Mouse (Mus musculus): ENCODE measurements around the gene Cog5. TPM values are rescaled to one million over a fixed set of nuclear protein-coding genes. Genes with fewer than 3 reads are reported as not detected.
A peak's percentile ranks its signal among the peaks of the same experiment; 100 is the strongest.
"Not testable (repeated sequence)": the region's sequence is repeated elsewhere in the genome, so short reads cannot be mapped to it uniquely, and the experiment has no call there.

Gene Cog5
- polyA plus RNA-seq (2015; fragmentation: Nextera tagmentation; extraction: Ambion mirVana): 20.7 and 26.4 TPM in 2 replicates

DNA sequence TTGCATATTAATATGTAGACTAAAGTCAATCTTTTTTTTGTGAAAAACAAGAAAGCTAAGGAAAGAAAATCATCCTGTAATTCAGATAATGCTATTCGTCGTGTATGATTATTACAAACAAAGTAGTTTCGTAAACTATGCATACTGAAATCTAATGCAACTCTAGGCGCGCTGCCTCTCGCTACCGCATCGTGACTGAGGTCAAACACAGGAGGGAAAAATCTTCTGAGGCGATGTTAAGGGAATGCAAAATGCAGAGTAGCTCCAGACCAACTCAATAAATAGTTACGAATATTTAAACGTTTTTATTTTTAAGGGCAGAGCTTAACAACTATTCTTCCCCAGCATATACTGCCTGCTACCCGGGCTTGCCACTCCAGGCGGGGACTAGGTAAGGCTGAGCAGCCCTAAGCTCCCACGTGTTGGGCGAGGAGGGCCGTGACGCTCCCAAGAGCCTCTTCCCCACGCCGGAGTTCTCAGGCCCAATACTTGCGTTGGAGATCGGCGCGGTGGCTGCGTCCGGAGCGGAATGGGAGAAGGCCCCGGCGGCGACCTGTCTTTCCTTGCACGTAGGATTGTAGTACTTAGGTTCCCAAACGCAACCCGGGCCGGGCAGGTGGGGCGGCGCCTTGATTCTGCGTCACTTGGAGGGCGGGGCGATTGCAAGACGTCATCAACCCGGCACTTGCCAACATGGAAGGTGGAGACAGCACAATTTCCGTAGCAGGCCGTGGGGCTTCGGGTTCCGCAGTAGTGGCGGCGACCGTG lies at the start of gene Cog5, which contains the start of gene Dus4l:
Cog5 (plus strand) TSS at position 673 of the 768 bp plus-strand sequence.
Dus4l (minus strand) TSS at position 630 of the 768 bp plus-strand sequence.
- Histone ChIP-seq H3K9ac (ENCODE audit: low read depth, low read length) (peak within 1 kb of the TSS; percentile 87), H3K27ac (ENCODE audit: low read depth, low read length) (peak within 1 kb of the TSS; percentile 89), H3K4me2 (ENCODE audit: low read length) (peak within 1 kb of the TSS; percentile 80), H3K27me3 (replicated peaks; ENCODE audit: control insufficient read depth, insufficient read depth, low read length) (no peaks in the 10 kb centered on the region), H3K9me3 (ENCODE audit: control insufficient read depth, low read length) (no peaks in the 10 kb centered on the region), H3K36me3 (ENCODE audit: control insufficient read depth, insufficient read depth, low read length) (no peaks in the 10 kb centered on the region), H3K4me1 (ENCODE audit: control insufficient read depth, insufficient read depth, low read depth, low read length) (peaks cover 4% of the 10 kb centered on the region), H3K4me3 (ENCODE audit: low read length) (peak within 1 kb of the TSS; percentile 95)
- peak; percentile 99 for ATAC-seq
- under 1% methylated on average over 47 of the region's 47 CpGs for WGBS

DNA sequence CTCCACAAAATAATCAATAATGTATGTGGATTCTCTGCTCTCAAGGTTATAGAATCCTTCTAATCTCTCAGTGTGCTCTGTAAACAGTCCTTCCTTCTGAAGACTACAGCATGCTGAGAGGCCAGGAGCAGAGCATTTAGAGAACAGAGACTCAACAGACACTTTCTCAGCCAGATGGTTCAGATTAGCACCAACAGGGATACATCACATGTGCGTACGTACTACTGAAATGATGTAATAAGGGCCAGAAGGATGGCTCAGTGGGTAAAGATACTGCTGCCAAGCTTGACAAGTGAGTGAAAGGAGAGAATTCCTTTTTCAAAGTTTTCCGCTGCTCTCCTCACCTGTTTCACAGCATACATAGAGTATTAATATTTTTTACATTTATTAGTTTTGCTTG lies 49.8 kb upstream of the Cog5 start:
- no peaks in the 10 kb centered on the region for H3K9me3 ChIP-seq (ENCODE audit: control insufficient read depth, low read length)
- H3K36me3 ChIP-seq (ENCODE audit: control insufficient read depth, insufficient read depth, low read length): no peaks in the 10 kb centered on the region
- no peak for ATAC-seq
- WGBS: 83% methylated on average over 3 of the region's 3 CpGs
- no peak overlapping the region for H3K27ac ChIP-seq (ENCODE audit: low read depth, low read length)
- no peak overlapping the region for H3K4me2 ChIP-seq (ENCODE audit: low read length)
- H3K4me3 ChIP-seq (ENCODE audit: low read length): no peak overlapping the region
- no peaks in the 10 kb centered on the region for H3K27me3 ChIP-seq (replicated peaks; ENCODE audit: control insufficient read depth, insufficient read depth, low read length)
- H3K4me1 ChIP-seq (ENCODE audit: control insufficient read depth, insufficient read depth, low read depth, low read length): no peaks in the 10 kb centered on the region
- H3K9ac ChIP-seq (ENCODE audit: low read depth, low read length): no peak overlapping the region

DNA sequence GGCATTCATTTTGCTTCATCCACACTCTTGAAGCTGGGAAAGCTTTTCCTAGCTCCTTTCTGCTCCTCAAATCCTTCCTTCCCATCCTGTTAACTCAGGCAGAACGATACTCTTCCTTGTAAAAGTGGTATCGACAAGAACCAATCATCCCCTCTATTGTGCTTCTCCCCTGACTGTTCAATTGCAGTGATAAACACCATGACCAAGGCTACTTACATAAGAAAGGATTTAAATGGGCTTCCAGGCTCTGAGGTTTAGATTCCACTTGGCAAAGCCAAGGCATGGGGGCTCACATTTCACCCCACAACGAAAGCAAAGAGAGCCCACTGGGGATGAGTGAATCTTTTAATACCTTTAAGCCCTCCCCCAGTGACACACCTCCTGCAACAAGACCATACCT lies 46.5 kb upstream of the Cog5 start:
- H3K4me3 ChIP-seq (ENCODE audit: low read length): no peak overlapping the region
- 18% methylated on average over 3 of the region's 3 CpGs for WGBS
- H3K9ac ChIP-seq (ENCODE audit: low read depth, low read length): no peak overlapping the region
- H3K27ac ChIP-seq (ENCODE audit: low read depth, low read length): no peak overlapping the region
- no peaks in the 10 kb centered on the region for H3K27me3 ChIP-seq (replicated peaks; ENCODE audit: control insufficient read depth, insufficient read depth, low read length)
- no peaks in the 10 kb centered on the region for H3K36me3 ChIP-seq (ENCODE audit: control insufficient read depth, insufficient read depth, low read length)
- no peak overlapping the region for H3K4me2 ChIP-seq (ENCODE audit: low read length)
- H3K4me1 ChIP-seq (ENCODE audit: control insufficient read depth, insufficient read depth, low read depth, low read length): no peaks in the 10 kb centered on the region
- ATAC-seq: no peak
- H3K9me3 ChIP-seq (ENCODE audit: control insufficient read depth, low read length): no peaks in the 10 kb centered on the region

DNA sequence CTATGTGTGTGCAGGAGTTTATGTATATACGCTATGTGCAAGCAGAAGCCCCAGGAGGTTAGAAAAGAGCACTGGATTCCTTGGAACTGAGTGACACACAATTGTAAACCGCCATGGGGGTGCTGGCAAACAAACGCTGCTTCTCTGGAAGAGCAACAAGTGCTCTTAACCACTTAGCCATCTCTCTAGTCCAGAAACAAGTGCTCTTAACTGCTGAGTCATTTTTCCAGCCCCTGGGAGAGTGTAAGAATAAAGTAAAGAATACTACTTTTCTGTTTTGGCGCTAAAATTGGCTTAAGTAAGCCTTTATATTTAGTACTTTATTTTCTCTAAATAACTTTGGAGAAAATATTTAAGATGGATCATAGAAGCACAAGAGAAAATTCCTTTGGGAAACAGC lies 41.3 kb upstream of the Cog5 start:
- no peak overlapping the region for H3K4me2 ChIP-seq (ENCODE audit: low read length)
- H3K27me3 ChIP-seq (replicated peaks; ENCODE audit: control insufficient read depth, insufficient read depth, low read length): no peaks in the 10 kb centered on the region
- H3K4me3 ChIP-seq (ENCODE audit: low read length): no peak overlapping the region
- H3K36me3 ChIP-seq (ENCODE audit: control insufficient read depth, insufficient read depth, low read length): 0 out of 2 replicates have a peak, but pooled peaks cover 2% of the 10 kb centered on the region
- H3K9ac ChIP-seq (ENCODE audit: low read depth, low read length): no peak overlapping the region
- no peak for ATAC-seq
- no peak overlapping the region for H3K27ac ChIP-seq (ENCODE audit: low read depth, low read length)
- WGBS: 45% methylated on average over 4 of the region's 4 CpGs
- H3K9me3 ChIP-seq (ENCODE audit: control insufficient read depth, low read length): peaks cover 2% of the 10 kb centered on the region; the same call in 1 of the 2 replicates
- no peaks in the 10 kb centered on the region for H3K4me1 ChIP-seq (ENCODE audit: control insufficient read depth, insufficient read depth, low read depth, low read length)

DNA sequence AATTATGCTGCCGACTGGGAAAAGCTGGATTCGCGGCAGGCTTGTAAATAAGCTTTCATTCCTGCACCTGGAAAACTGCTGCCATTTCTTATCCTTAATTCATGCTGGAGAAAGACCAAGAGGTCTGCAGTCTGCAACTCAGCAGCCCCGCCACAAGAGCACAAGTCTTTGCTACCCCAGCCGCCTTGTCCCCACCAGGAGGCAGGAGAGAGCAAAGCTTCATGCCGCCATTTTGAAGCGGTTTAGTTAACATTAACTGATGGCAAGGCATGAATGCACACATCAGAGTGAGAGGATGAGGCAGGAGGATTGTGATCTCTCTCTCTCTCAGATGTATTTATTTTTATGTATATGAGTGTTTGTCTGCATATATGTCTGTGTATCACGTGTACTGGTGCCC lies 34.6 kb upstream of the Cog5 start:
- no peak overlapping the region for H3K4me3 ChIP-seq (ENCODE audit: low read length)
- no peak overlapping the region for H3K9ac ChIP-seq (ENCODE audit: low read depth, low read length)
- no peak overlapping the region for H3K27ac ChIP-seq (ENCODE audit: low read depth, low read length)
- WGBS: 81% methylated on average over 8 of the region's 8 CpGs
- no peaks in the 10 kb centered on the region for H3K27me3 ChIP-seq (replicated peaks; ENCODE audit: control insufficient read depth, insufficient read depth, low read length)
- ATAC-seq: no peak
- no peaks in the 10 kb centered on the region for H3K4me1 ChIP-seq (ENCODE audit: control insufficient read depth, insufficient read depth, low read depth, low read length)
- 0 out of 2 replicates have a peak, but pooled peaks cover 2% of the 10 kb centered on the region for H3K36me3 ChIP-seq (ENCODE audit: control insufficient read depth, insufficient read depth, low read length)
- H3K4me2 ChIP-seq (ENCODE audit: low read length): no peak overlapping the region
- peaks cover 2% of the 10 kb centered on the region; the same call in 1 of the 2 replicates for H3K9me3 ChIP-seq (ENCODE audit: control insufficient read depth, low read length)

DNA sequence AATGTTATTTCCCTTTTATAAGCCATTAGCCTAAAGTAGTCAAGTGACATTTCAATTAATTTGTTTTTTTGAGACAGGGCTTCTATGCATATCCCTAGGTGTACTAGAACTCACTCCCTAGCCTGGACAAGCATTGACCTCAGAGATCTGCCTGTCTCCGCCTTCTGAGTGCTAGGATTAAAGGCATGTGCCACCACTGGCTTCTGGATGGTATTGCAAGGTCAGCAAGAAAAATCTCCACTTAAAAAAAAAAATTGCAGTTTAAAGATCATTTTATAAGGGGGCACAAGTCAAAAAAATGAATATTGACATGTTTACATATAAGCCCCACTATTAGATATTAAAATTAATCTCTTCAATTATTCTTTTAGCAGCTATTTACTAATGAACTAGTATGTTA lies 29.7 kb upstream of the Cog5 start:
- Histone ChIP-seq H3K27me3 (replicated peaks; ENCODE audit: control insufficient read depth, insufficient read depth, low read length) (no peaks in the 10 kb centered on the region), H3K4me1 (ENCODE audit: control insufficient read depth, insufficient read depth, low read depth, low read length) (no peaks in the 10 kb centered on the region), H3K4me3 (ENCODE audit: low read length) (no peak overlapping the region), H3K27ac (ENCODE audit: low read depth, low read length) (no peak overlapping the region), H3K4me2 (ENCODE audit: low read length) (no peak overlapping the region), H3K36me3 (ENCODE audit: control insufficient read depth, insufficient read depth, low read length) (0 out of 2 replicates have a peak, but pooled peaks cover 3% of the 10 kb centered on the region), H3K9ac (ENCODE audit: low read depth, low read length) (no peak overlapping the region), H3K9me3 (ENCODE audit: control insufficient read depth, low read length) (no peaks in the 10 kb centered on the region)
- no peak for ATAC-seq
- 100% methylated on average over 1 of the region's 1 CpGs for WGBS

DNA sequence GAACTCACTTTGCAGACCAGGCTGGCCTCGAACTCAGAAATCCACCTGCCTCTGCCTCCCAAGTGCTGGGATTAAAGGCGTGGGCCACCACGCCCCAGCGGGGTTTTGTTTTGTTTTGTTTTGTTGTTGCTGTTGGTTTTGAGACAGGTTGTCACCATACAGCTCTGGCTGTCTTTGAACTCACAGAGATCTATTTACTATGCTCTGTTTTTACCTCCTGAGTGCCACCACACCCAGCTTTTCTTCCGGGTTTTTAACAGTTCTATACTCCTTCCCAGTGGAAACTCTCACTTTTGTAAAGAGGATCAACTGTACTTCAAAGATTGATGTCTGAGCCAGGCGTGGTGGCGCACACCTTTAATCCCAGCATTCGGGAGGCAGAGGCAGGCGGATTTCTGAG lies 26.3 kb upstream of the Cog5 start:
- not testable (repeated sequence) for H3K9me3 ChIP-seq (ENCODE audit: control insufficient read depth, low read length); H3K4me3 ChIP-seq (ENCODE audit: low read length); H3K9ac ChIP-seq (ENCODE audit: low read depth, low read length); H3K4me2 ChIP-seq (ENCODE audit: low read length); H3K36me3 ChIP-seq (ENCODE audit: control insufficient read depth, insufficient read depth, low read length); H3K4me1 ChIP-seq (ENCODE audit: control insufficient read depth, insufficient read depth, low read depth, low read length); H3K27ac ChIP-seq (ENCODE audit: low read depth, low read length); H3K27me3 ChIP-seq (replicated peaks; ENCODE audit: control insufficient read depth, insufficient read depth, low read length); ATAC-seq
- 94% methylated on average over 9 of the region's 9 CpGs for WGBS

DNA sequence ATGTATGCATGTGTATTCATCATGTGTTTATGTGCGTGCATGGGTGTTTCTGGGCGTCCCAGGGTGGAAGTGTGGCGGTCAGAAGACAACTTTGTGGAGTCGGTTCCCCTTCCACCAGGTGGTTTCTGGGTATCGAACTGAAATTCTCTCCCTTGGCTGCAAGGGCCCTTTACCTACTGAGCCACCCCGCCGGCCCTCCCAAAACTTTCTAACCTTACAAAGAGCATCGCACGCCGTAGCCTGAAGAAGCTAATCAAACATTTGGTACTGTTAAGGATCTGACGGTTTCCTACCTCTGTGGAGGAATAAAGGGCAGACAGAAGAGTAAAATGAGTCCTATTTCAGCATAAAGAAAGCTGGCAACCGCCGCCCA lies 20.7 kb upstream of the Cog5 start:
- 7% methylated on average over 13 of the region's 13 CpGs for WGBS
- Histone ChIP-seq H3K27ac (ENCODE audit: low read depth, low read length) (peak overlapping the region; percentile 78), H3K4me1 (ENCODE audit: control insufficient read depth, insufficient read depth, low read depth, low read length) (peaks cover 5% of the 10 kb centered on the region), H3K27me3 (replicated peaks; ENCODE audit: control insufficient read depth, insufficient read depth, low read length) (no peaks in the 10 kb centered on the region), H3K9ac (ENCODE audit: low read depth, low read length) (peak overlapping the region; percentile 87), H3K36me3 (ENCODE audit: control insufficient read depth, insufficient read depth, low read length) (no peaks in the 10 kb centered on the region), H3K9me3 (ENCODE audit: control insufficient read depth, low read length) (no peaks in the 10 kb centered on the region), H3K4me2 (ENCODE audit: low read length) (peak overlapping the region; percentile 93), H3K4me3 (ENCODE audit: low read length) (peak overlapping the region; percentile 70)
- peak; percentile 63 for ATAC-seq

DNA sequence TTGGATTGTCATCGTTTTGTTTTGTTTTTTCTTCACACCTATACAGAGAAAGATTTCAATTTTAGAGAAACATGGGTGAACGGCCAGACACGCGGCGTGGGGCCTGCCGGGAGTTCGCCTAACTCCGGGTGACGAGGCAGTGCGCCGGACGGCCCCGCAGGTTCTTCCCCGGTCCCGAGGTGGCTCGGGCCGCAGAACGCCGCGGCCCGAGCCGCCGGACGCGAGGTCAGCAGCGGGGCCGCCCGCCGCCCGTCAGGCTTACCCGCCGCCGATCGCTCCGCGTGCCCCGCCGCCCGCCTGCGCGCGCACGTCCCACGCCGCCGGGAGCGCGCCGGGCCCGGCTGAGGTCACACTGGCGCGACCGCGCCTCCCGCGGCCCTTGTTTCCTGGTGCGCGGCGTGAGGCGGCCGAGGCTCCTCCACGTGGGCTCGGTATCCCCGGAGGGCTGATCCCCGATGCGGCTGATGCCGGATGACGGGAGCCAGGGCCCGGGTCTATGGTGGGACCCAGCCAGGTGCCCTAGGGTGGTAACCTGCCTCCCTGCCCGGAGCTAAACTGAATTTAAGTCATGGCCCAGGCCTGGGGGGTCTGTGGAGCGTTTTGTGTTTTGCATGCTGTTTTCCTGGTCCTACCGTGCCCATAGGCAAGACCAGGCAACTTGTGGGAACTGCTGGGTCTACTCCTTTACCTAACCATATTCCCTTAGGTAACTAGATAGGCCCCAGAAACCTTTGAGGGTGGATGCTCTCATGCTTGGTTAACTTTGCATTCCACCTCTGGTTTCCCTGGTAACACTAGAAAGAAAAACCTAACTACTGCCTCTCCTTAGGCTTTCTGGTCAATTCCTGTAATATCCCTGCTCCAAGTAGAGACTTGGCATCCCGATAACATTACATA lies 20.1 kb upstream of the Cog5 start, which contains the start of gene Bcap29:
Bcap29 (minus strand) TSS at position 316 of the 897 bp plus-strand sequence.
- Histone ChIP-seq H3K4me2 (ENCODE audit: low read length) (peak within 1 kb of the TSS; percentile 93), H3K9ac (ENCODE audit: low read depth, low read length) (peak within 1 kb of the TSS; percentile 87), H3K4me3 (ENCODE audit: low read length) (peak within 1 kb of the TSS; percentile 70), H3K27ac (ENCODE audit: low read depth, low read length) (peak within 1 kb of the TSS; percentile 78), H3K4me1 (ENCODE audit: control insufficient read depth, insufficient read depth, low read depth, low read length) (peaks cover 5% of the 10 kb centered on the region), H3K27me3 (replicated peaks; ENCODE audit: control insufficient read depth, insufficient read depth, low read length) (no peaks in the 10 kb centered on the region), H3K36me3 (ENCODE audit: control insufficient read depth, insufficient read depth, low read length) (no peaks in the 10 kb centered on the region), H3K9me3 (ENCODE audit: control insufficient read depth, low read length) (no peaks in the 10 kb centered on the region)
- peak; percentile 93 for ATAC-seq
- WGBS: 2% methylated on average over 50 of the region's 73 CpGs

Data from hindbrain, embryonic 16.5 days (tissue).